Mouse (Mus musculus) bone marrow macrophage, adult 2 months (primary cell): ENCODE measurements around the gene 0610012G03Rik. TPM values are rescaled to one million over a fixed set of nuclear protein-coding genes. Genes with fewer than 3 reads are reported as not detected.
A peak's percentile ranks its signal among the peaks of the same experiment; 100 is the strongest.
"Not testable (repeated sequence)": the region's sequence is repeated elsewhere in the genome, so short reads cannot be mapped to it uniquely, and the experiment has no call there.

ENCODE experiments used
- H3K27ac ChIP-seq: 2 replicates; pipeline ENCODE4 v1.5.1; 2012; ENCODE audit warnings: low read depth, low read length; ENCODE audit not compliant: insufficient read depth
- H3K4me1 ChIP-seq: 2 replicates; pipeline ENCODE4 v1.6.1; 2012; ENCODE audit warnings: low read length; ENCODE audit not compliant: control insufficient read depth, insufficient read depth
- H3K4me3 ChIP-seq: 2 replicates; pipeline ENCODE4 v1.5.1; 2012; ENCODE audit warnings: mild to moderate bottlenecking, low read length, moderate library complexity; ENCODE audit not compliant: insufficient read depth
- CTCF ChIP-seq: IDR thresholded peaks from 2 replicates; pipeline ENCODE4 v1.5.1; 2012; ENCODE audit warnings: low read depth, mild to moderate bottlenecking, low read length, moderate library complexity
- POLR2A ChIP-seq: IDR thresholded peaks from 2 replicates; pipeline ENCODE4 v1.6.1; 2012; ENCODE audit warnings: mild to moderate bottlenecking, low read depth, low read length, borderline replicate concordance
- polyA plus RNA-seq: library from polyadenylated mRNA; stranded (reverse); fragments of >200 nt; gene quantifications from 2 replicates; pipeline ENCODE4 v1.2.4, GENCODE M21; 2012; ENCODE audit not compliant: missing spikeins, insufficient read depth, insufficient read length

0610012G03Rik gene
- polyA plus RNA-seq, 1 experiment = 52.0 TPM

DNA sequence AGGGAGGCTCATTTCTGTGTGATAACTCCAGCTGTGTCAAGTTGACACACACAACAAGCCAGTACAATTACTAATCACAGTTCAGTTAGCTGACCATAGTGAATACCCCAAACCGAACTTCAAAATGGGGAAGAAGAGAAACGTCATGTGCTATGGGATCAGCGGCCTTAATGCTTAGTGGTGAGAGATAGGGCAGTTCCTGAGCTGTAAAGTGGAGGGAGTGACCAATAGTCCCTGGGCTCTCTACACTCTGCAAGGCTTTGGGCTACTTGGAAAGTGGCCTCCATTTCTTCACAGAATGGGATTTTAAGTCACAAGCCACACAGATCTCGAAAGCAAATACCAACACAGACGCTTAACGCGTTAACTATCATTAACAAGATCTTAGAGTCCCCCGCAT is 961 bp downstream of the 0610012G03Rik start:
- Histone ChIP-seq H3K4me3 (peak overlapping the region; percentile 94), H3K4me1 (peaks cover 18% of the 10 kb centered on the region), H3K27ac (peak overlapping the region; percentile 83)
- TF ChIP-seq CTCF (no peak), POLR2A (no peak)

DNA sequence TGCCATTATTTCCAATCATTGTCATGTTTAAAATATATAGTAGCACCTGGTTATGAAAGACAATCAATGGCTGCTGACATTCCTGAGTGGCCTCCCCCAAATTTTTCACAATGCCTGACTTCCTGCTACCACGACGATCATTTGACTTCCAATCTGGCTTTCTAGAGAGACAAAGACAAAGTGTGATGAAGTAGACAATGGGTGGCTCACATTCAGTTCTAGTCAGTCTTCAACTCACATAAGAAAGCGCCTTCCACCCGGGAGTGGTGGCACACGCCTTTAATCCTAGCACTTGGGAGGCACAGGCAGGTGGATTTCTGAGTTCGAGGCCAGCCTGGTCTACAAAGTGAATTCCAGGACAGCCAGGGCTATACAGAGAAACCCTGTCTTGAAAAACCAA is 2.3 kb downstream of the 0610012G03Rik start:
- H3K4me3 ChIP-seq, H3K27ac ChIP-seq: not testable (repeated sequence)
- peaks cover 18% of the 10 kb centered on the region for H3K4me1 ChIP-seq

DNA sequence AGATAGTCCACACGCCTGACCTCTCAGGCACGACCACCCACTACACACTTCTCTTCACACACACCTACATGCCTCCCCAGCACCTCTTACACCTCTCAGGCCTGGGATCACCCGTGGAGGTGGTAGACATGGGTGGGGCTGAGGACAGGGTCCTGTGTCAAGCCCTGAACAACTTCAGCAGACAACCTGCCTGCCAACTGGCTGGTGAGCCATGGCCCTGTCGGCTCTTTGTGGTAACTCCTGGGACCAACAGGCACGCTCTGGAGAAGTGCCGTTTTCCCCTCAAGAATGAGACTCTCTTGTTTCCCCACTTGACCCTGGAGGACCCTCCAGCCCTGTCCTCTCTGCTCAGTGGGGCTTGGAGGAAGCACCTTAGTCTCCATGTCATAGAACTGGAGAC is 2.9 kb downstream of the 0610012G03Rik start:
- Histone ChIP-seq H3K4me3 (no peak overlapping the region), H3K4me1 (peaks cover 23% of the 10 kb centered on the region), H3K27ac (no peak overlapping the region)
- TF ChIP-seq CTCF (no peak), POLR2A (no peak)

DNA sequence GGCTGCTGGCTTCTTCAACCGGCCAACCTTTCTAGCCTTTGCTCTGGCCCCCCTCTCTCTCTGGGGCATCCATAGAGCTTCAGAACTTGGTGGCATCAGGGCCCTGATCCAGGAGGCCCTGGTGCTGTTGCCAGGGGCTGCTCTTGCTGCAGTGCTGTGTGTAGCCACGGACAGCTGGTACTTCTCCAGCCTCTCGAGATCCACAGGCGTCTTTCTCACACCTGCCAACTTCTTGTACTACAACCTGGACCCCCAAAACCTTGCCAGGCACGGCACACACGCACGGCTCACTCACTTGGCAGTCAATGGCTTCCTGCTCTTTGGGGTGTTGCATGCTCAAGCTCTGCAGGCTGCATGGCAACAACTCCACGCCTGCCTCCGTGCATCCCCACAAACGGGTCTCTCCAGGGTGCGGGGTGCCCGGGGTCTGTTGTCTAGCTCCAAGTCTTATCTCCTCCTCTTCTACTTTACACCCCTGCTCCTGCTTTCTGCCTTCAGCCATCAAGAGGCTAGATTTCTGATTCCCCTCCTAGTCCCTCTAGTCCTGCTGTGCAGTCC is 3.5 kb downstream of the 0610012G03Rik start:
- no peak overlapping the region for H3K4me3 ChIP-seq
- no peak for TF ChIP-seq POLR2A
- TF ChIP-seq CTCF = no peak
- peaks cover 21% of the 10 kb centered on the region for H3K4me1 ChIP-seq
- H3K27ac ChIP-seq = no peak overlapping the region

DNA sequence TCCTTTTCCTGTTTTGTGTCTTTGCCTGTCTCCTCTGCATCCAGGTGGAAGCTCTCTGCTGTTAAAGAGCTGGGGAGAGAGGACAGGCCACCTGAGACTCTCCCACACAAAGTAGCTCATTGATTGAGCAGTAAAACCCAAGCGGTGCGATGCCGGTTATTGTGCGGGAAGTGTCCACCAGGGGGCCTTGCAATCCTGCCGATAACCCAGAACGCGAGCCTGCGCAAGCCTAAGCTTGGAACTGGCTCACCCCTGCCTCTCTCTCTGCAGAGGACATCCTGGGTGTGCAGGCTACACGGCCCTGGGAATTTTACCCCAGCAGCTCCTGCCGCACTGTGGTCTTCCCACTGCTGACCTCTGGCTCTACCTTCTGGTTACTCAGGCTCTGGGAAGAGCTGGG is 4.3 kb downstream of the 0610012G03Rik start:
- Histone ChIP-seq H3K4me3 (no peak overlapping the region), H3K27ac (no peak overlapping the region), H3K4me1 (peaks cover 28% of the 10 kb centered on the region)
- TF ChIP-seq POLR2A = no peak
- TF ChIP-seq CTCF = peak; percentile 56; the same call in 1 of the 2 replicates

DNA sequence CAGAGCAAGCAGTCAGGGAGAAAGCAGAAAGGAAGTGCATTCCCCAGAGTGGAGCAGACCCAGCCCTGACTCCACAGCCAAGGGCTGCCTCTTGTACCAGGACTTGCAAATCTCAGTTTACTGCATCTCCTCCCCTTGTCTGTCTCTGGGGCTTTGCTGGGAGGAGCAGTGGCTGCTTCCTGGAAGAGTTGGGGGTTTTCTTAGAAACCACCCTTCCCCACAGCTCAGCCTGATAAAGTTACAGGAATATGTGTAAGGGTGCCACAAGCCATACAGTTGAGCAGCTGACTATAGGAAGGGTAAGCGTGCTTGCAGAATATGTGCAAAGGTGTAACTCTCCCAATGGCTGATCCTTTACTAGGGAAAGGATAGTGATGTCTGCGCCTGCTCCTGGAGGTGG is 7.7 kb downstream of the 0610012G03Rik start:
- Histone ChIP-seq H3K4me3 (no peak overlapping the region), H3K4me1 (peaks cover 32% of the 10 kb centered on the region)

DNA sequence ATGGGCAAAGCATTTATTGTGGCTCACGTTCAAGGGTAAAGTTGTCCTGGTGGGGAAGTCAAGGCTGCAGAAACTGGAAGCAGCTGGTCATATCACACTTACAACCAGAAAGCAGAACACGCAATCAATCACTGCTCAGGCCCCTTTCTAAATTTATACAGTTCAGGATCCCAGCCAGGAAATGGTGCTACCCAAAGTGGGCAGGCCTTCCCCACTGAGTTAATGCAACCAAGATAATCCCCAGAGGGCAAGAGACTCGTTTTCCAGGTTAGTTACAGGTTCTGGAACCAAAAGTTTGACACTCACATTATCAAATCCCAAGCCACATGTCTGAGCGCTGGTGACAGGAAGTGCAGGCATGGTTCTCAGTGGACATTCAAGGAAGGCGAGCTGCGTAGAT is 9.4 kb downstream of the 0610012G03Rik start:
- no peak for TF ChIP-seq CTCF
- no peak for TF ChIP-seq POLR2A
- Histone ChIP-seq H3K4me1 (peaks cover 45% of the 10 kb centered on the region), H3K27ac (peak overlapping the region; percentile 68), H3K4me3 (no peak overlapping the region)

More for the DNA sequence above, 7.7 kb downstream of the 0610012G03Rik start:
- TF ChIP-seq CTCF (no peak), POLR2A (no peak)
- H3K27ac ChIP-seq = no peak overlapping the region

DNA sequence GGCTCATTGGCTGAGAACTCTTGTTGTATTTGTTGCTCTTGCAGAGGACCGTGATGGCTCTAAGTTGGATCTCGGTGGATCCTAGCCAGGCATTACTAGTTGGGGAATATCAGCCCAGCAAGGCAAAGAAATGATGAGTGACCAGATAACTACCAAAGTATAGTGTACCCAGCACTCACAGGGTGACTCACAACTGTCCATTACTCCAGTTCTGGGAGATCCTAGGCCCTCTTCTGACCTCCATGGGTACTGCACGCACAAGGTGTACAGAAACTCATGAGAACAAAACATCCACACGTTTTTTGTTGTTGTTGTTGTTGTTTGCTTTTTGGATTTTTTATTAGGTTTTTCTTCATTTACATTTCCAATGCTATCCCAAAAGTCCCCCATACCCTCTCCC is 11.7 kb downstream of the 0610012G03Rik start:
- Histone ChIP-seq H3K4me3 (no peak overlapping the region), H3K4me1 (peaks cover 45% of the 10 kb centered on the region), H3K27ac (no peak overlapping the region)
- no peak for TF ChIP-seq POLR2A
- TF ChIP-seq CTCF = no peak

DNA sequence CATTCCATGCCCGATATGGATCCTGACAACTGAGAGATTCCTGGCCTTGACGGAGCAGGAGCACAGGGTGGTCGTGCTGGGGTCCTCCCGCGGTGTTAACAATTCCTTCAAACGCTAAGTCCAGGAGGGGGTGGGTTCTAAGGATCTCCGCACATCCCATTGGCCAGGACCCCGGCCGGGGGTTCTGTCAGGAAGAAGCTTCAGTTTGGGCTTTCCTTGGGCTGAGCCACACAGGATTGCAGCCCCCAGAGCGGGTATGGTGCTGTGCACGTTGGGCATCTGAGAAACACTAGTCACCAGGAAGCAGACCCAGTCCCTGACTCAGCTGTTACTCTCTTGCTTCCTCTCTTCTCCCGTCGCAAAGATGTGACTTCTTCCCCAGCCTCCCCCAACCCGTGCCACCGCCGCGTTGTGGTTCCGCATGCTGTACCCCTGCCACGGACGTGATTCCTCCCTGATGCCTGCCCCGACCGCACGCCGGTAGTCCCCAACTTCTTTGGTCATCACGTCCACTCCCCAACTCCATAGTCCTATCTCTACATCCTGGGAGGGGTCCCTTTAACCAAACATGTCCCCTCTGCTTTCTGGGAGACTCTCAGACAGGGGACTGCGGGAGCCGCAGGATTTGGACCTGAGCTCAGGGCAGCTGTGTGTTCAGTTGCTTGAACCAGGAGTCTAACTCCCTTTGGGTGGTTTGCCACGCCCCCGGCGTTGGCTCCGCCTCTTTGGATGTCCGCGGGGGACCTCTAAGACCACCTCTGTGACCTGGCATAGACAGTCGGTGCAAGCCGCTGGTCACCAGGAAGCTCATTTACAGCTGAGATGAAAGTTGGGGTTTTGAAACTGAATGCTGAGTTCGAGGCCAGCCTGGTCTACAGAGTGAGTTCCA is 13.0 kb downstream of the 0610012G03Rik start:
- Histone ChIP-seq H3K4me3 (peak overlapping the region; percentile 35), H3K27ac (peak overlapping the region; percentile 18; the same call in 1 of the 2 replicates), H3K4me1 (peaks cover 45% of the 10 kb centered on the region)
- TF ChIP-seq POLR2A = no peak
- no peak for TF ChIP-seq CTCF

DNA sequence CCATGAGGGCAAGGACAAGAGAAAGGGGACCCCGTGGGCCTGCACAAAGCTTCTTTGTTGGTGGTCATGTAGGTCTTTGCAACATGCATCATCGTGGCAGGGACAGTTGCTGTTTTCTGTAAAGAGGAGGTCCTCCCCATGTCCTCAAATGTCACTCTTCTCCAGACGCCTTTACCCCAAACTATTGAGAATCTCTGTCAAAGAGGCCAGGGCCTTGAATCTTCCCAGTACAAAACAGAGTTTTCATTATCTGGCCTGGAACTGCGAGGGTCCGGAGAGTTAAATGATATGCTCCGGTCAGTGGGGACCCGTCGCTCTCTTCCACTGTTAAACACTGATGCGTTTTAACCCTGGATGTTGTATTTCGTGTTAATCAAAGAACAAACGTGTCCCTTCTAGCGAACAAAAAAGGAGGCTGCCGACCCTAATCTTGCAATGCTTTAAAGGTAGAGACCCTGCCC is 13.7 kb downstream of the 0610012G03Rik start:
- H3K4me3 ChIP-seq = no peak overlapping the region
- H3K4me1 ChIP-seq = peaks cover 42% of the 10 kb centered on the region
- no peak for TF ChIP-seq CTCF
- TF ChIP-seq POLR2A = no peak
- H3K27ac ChIP-seq = no peak overlapping the region
